Mouse (Mus musculus) midbrain, embryonic 15.5 days (tissue): ENCODE data around the gene Peak1. TPM values are rescaled to one million over a fixed set of nuclear protein-coding genes. Genes with fewer than 3 reads are reported as not detected.

Experiments
- ATAC-seq: fragments of 200-750 bp; cut with Nextera tagmentation; replicated peaks from 2 replicates; pipeline ENCODE4 v1.8.0; 2017; ENCODE audit warnings: moderate TSS enrichment
- H3K27ac ChIP-seq: fragments of 300-500 bp; sonication (generic); 2 replicates; pipeline ENCODE4 v1.5.1; 2015; ENCODE audit warnings: mild to moderate bottlenecking, inconsistent platforms
- H3K27me3 ChIP-seq: fragments of 300-500 bp; sonication (generic); replicated peaks from 2 replicates; pipeline ENCODE4 v1.6.1; 2015; ENCODE audit warnings: inconsistent platforms
- H3K36me3 ChIP-seq: fragments of 300-500 bp; sonication (generic); replicated peaks from 2 replicates; pipeline ENCODE4 v1.6.1; 2015; ENCODE audit warnings: inconsistent platforms
- H3K4me1 ChIP-seq: fragments of 300-500 bp; sonication (generic); 2 replicates; pipeline ENCODE4 v1.6.1; 2015; ENCODE audit warnings: inconsistent platforms
- H3K4me2 ChIP-seq: fragments of 300-500 bp; sonication (generic); 2 replicates; pipeline ENCODE4 v1.6.1; 2015; ENCODE audit warnings: inconsistent platforms, mild to moderate bottlenecking, moderate library complexity
- H3K4me3 ChIP-seq: fragments of 300-500 bp; sonication (generic); 2 replicates; pipeline ENCODE4 v1.5.1; 2015; ENCODE audit warnings: mild to moderate bottlenecking, inconsistent platforms
- H3K9ac ChIP-seq: fragments of 300-500 bp; sonication (generic); 2 replicates; pipeline ENCODE4 v1.6.1; 2015; ENCODE audit warnings: mild to moderate bottlenecking, inconsistent platforms
- H3K9me3 ChIP-seq: fragments of 300-500 bp; sonication (generic); 2 replicates; pipeline ENCODE4 v1.6.1; 2016; ENCODE audit warnings: inconsistent platforms
- WGBS: fragments of 180-500 bp; shearing (Covaris S2); methylation state at CpG from one replicate; pipeline ENCODE4 v1.1.7; 2015; ENCODE audit warnings: mixed read lengths; 5-methylcytosine and 5-hydroxymethylcytosine counted together
- polyA plus RNA-seq: library from polyadenylated mRNA; unstranded; fragments of >200 nt; fragmentation: Nextera tagmentation; extraction: Ambion mirVana; gene quantifications from 2 replicates; pipeline ENCODE4 v1.2.1, GENCODE M21; 2015

The Peak1 gene
- polyA plus RNA-seq, 1 experiment from 2014 or later = 4.4 TPM

- Histone ChIP-seq H3K27me3 (no peaks in the 10 kb centered on the region), H3K9me3 (no peaks in the 10 kb centered on the region), H3K36me3 (no peaks in the 10 kb centered on the region), H3K4me1 (no peaks in the 10 kb centered on the region), H3K4me2 (no peak overlapping the region), H3K4me3 (no peak overlapping the region), H3K9ac (no peak overlapping the region), H3K27ac (no peak overlapping the region)
- WGBS = 87% methylated on average over 2 of the region's 2 CpGs
- no peak for ATAC-seq
These were observed 7.9 kb downstream of the Peak1 start for GRCm38 (mm10) chr9:56409928-56410327.

GRCm38 (mm10) chr9:56404619-56405018 lies 13.2 kb downstream of the Peak1 start:
- H3K27ac ChIP-seq = no peak overlapping the region
- H3K9me3 ChIP-seq = no peaks in the 10 kb centered on the region
- no peak overlapping the region for H3K9ac ChIP-seq
- H3K4me3 ChIP-seq = no peak overlapping the region
- no peaks in the 10 kb centered on the region for H3K4me1 ChIP-seq
- no peaks in the 10 kb centered on the region for H3K27me3 ChIP-seq
- ATAC-seq = no peak
- H3K4me2 ChIP-seq = no peak overlapping the region
- no peaks in the 10 kb centered on the region for H3K36me3 ChIP-seq
- 31% methylated on average over 4 of the region's 4 CpGs for WGBS

GRCm38 (mm10) chr9:56396306-56396705 lies 21.6 kb downstream of the Peak1 start:
- no peak overlapping the region for H3K9ac ChIP-seq
- WGBS = 75% methylated on average over 1 of the region's 1 CpGs
- H3K9me3 ChIP-seq = no peaks in the 10 kb centered on the region
- H3K4me1 ChIP-seq = no peaks in the 10 kb centered on the region
- H3K36me3 ChIP-seq = no peaks in the 10 kb centered on the region
- H3K27ac ChIP-seq = no peak overlapping the region
- no peaks in the 10 kb centered on the region for H3K27me3 ChIP-seq
- ATAC-seq = no peak
- no peak overlapping the region for H3K4me3 ChIP-seq
- H3K4me2 ChIP-seq = no peak overlapping the region

GRCm38 (mm10) chr9:56392857-56393256 lies 25.0 kb downstream of the Peak1 start:
- H3K4me1 ChIP-seq = no peaks in the 10 kb centered on the region
- no peak overlapping the region for H3K4me3 ChIP-seq
- H3K27ac ChIP-seq = no peak overlapping the region
- H3K27me3 ChIP-seq = no peaks in the 10 kb centered on the region
- H3K9me3 ChIP-seq = no peaks in the 10 kb centered on the region
- H3K9ac ChIP-seq = no peak overlapping the region
- no peaks in the 10 kb centered on the region for H3K36me3 ChIP-seq
- 83% methylated on average over 3 of the region's 3 CpGs for WGBS
- no peak for ATAC-seq
- H3K4me2 ChIP-seq = no peak overlapping the region

GRCm38 (mm10) chr9:56382786-56383185 lies 35.1 kb downstream of the Peak1 start:
- no peaks in the 10 kb centered on the region for H3K4me1 ChIP-seq
- no peak overlapping the region for H3K4me3 ChIP-seq
- H3K36me3 ChIP-seq = no peaks in the 10 kb centered on the region
- H3K27me3 ChIP-seq = no peaks in the 10 kb centered on the region
- H3K4me2 ChIP-seq = no peak overlapping the region
- H3K27ac ChIP-seq = no peak overlapping the region
- ATAC-seq = no peak
- H3K9me3 ChIP-seq = no peaks in the 10 kb centered on the region
- H3K9ac ChIP-seq = no peak overlapping the region
- 82% methylated on average over 1 of the region's 1 CpGs for WGBS

- no peak for ATAC-seq
These were observed 43.5 kb downstream of the Peak1 start for GRCm38 (mm10) chr9:56374401-56374800.

GRCm38 (mm10) chr9:56370710-56371109 lies 47.2 kb downstream of the Peak1 start:
- H3K4me3 ChIP-seq = no peak overlapping the region
- 70% methylated on average over 5 of the region's 5 CpGs for WGBS
- H3K36me3 ChIP-seq = no peaks in the 10 kb centered on the region
- no peaks in the 10 kb centered on the region for H3K27me3 ChIP-seq
- no peak overlapping the region for H3K9ac ChIP-seq
- no peak overlapping the region for H3K4me2 ChIP-seq
- ATAC-seq = no peak
- H3K9me3 ChIP-seq = no peaks in the 10 kb centered on the region
- H3K27ac ChIP-seq = no peak overlapping the region
- H3K4me1 ChIP-seq = no peaks in the 10 kb centered on the region

More at GRCm38 (mm10) chr9:56374401-56374800, 43.5 kb downstream of the Peak1 start:
- no peaks in the 10 kb centered on the region for H3K9me3 ChIP-seq
- no peaks in the 10 kb centered on the region for H3K4me1 ChIP-seq
- H3K4me2 ChIP-seq = no peak overlapping the region
- no peaks in the 10 kb centered on the region for H3K27me3 ChIP-seq
- no peak overlapping the region for H3K4me3 ChIP-seq
- 79% methylated on average over 4 of the region's 4 CpGs for WGBS
- no peak overlapping the region for H3K9ac ChIP-seq
- H3K27ac ChIP-seq = no peak overlapping the region
- H3K36me3 ChIP-seq = no peaks in the 10 kb centered on the region

GRCm38 (mm10) chr9:56368814-56369213 lies 49.1 kb downstream of the Peak1 start:
- no peak for ATAC-seq
- no peak overlapping the region for H3K4me3 ChIP-seq
- H3K9ac ChIP-seq = no peak overlapping the region
- no peak overlapping the region for H3K27ac ChIP-seq
- no peaks in the 10 kb centered on the region for H3K4me1 ChIP-seq
- 65% methylated on average over 3 of the region's 3 CpGs for WGBS
- no peaks in the 10 kb centered on the region for H3K9me3 ChIP-seq
- H3K4me2 ChIP-seq = no peak overlapping the region
- no peaks in the 10 kb centered on the region for H3K36me3 ChIP-seq
- no peaks in the 10 kb centered on the region for H3K27me3 ChIP-seq

- no peaks in the 10 kb centered on the region for H3K36me3 ChIP-seq
- ATAC-seq = no peak
- H3K4me2 ChIP-seq = no peak overlapping the region
- no peaks in the 10 kb centered on the region for H3K4me1 ChIP-seq
- no peak overlapping the region for H3K27ac ChIP-seq
- H3K27me3 ChIP-seq = no peaks in the 10 kb centered on the region
- no peak overlapping the region for H3K4me3 ChIP-seq
- no peaks in the 10 kb centered on the region for H3K9me3 ChIP-seq
- H3K9ac ChIP-seq = no peak overlapping the region
- 97% methylated on average over 3 of the region's 3 CpGs for WGBS
These were observed 54.6 kb downstream of the Peak1 start for GRCm38 (mm10) chr9:56363306-56363705.

- no peaks in the 10 kb centered on the region for H3K4me1 ChIP-seq
- no peaks in the 10 kb centered on the region for H3K27me3 ChIP-seq
- no peaks in the 10 kb centered on the region for H3K9me3 ChIP-seq
- 88% methylated on average over 3 of the region's 3 CpGs for WGBS
- H3K4me3 ChIP-seq = no peak overlapping the region
- H3K4me2 ChIP-seq = no peak overlapping the region
- H3K36me3 ChIP-seq = no peaks in the 10 kb centered on the region
- no peak overlapping the region for H3K27ac ChIP-seq
- no peak for ATAC-seq
- no peak overlapping the region for H3K9ac ChIP-seq
These were observed 58.6 kb downstream of the Peak1 start for GRCm38 (mm10) chr9:56359261-56359660.

- Histone ChIP-seq H3K9me3 (no peaks in the 10 kb centered on the region), H3K27me3 (no peaks in the 10 kb centered on the region)
- WGBS = 95% methylated on average over 5 of the region's 5 CpGs
These were observed 62.7 kb downstream of the Peak1 start for GRCm38 (mm10) chr9:56355186-56355585.

GRCm38 (mm10) chr9:56346321-56346720 lies 71.5 kb downstream of the Peak1 start:
- 74% methylated on average over 6 of the region's 6 CpGs for WGBS
- Histone ChIP-seq H3K4me3 (no peak overlapping the region), H3K4me2 (no peak overlapping the region), H3K36me3 (no peaks in the 10 kb centered on the region), H3K27me3 (no peaks in the 10 kb centered on the region), H3K9me3 (no peaks in the 10 kb centered on the region), H3K9ac (no peak overlapping the region), H3K4me1 (no peaks in the 10 kb centered on the region), H3K27ac (no peak overlapping the region)
- no peak for ATAC-seq

More at GRCm38 (mm10) chr9:56355186-56355585, 62.7 kb downstream of the Peak1 start:
- no peak for ATAC-seq
- no peak overlapping the region for H3K4me3 ChIP-seq
- H3K4me2 ChIP-seq = no peak overlapping the region
- no peaks in the 10 kb centered on the region for H3K4me1 ChIP-seq
- no peaks in the 10 kb centered on the region for H3K36me3 ChIP-seq
- no peak overlapping the region for H3K9ac ChIP-seq
- H3K27ac ChIP-seq = no peak overlapping the region

- Histone ChIP-seq H3K27me3 (no peaks in the 10 kb centered on the region), H3K4me2 (no peak overlapping the region), H3K9me3 (no peaks in the 10 kb centered on the region), H3K4me3 (no peak overlapping the region), H3K9ac (no peak overlapping the region), H3K4me1 (no peaks in the 10 kb centered on the region), H3K36me3 (no peaks in the 10 kb centered on the region), H3K27ac (no peak overlapping the region)
- no peak for ATAC-seq
- 82% methylated on average over 1 of the region's 1 CpGs for WGBS
These were observed 78.3 kb downstream of the Peak1 start for GRCm38 (mm10) chr9:56339426-56340195.
